Mouse (Mus musculus): Measurements from ENCODE around the gene Pus7l.

GRCm38 (mm10) chr15:94494445-94494844 is 48.9 kb downstream of the Pus7l start:
- TF ChIP-seq CTCF (conservative IDR thresholded peaks at IDR 0.05; ENCODE audit: insufficient read depth, insufficient read length, low read depth, low read length) (no peak), POLR2A (IDR thresholded peaks at IDR 0.05; ENCODE audit: low read depth, low read length) (no peak)

All from kidney, adult 2 months (tissue).